Mouse (Mus musculus): Measurements from ENCODE around the gene Hps1.

DNA sequence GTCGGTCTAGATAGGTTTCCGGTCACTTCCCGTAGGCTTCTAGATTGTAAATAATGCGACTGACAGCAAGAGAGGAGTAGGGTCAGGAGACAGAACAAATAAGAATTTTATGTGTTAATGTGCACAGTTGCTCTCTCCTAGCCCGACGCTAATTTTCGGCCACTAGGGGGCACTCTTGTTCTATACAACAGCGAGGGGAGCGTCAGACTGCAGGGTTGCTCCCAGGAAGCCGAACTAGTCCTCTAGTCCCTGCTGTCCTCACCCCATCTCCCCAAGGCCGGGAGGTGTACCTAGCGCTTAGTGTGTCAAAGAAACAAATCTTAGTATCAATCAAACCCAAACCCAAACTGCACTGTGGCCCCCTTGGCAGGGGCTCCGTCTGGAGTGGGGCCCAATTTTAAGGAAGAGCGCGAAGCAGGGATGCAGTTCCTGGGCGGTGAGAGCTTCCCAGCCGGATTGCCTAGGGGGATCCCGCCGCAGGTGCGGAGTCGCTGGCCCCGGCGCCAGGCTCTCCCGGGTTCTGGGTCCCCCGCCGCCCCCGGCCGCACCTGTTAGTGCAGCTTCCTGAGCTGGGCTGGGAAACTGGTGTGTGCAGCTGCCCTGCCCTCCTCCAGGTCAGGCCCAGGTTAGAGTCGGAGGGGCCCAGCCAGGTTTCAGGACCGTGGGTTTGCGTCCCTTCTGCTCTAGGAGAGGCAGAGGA, 15.3 kb upstream of the Hps1 start:
- TF ChIP-seq CTCF (IDR thresholded peaks at IDR 0.05) (peak; percentile 95), EP300 (IDR thresholded peaks at IDR 0.05) (no peak)
